Mouse (Mus musculus) cortical plate, adult 2 months (tissue): ENCODE measurements at regions not wholly inside any gene's neighbourhood (a gene's known extent, or its start where the extent isn't known, plus 50 kb on each side); places are given as distances from the start of the nearest gene placed in this dataset.

Experiments
- CTCF ChIP-seq: fragments of 200-500 bp; IDR thresholded peaks from 2 replicates; pipeline ENCODE4 v1.5.1; 2011; ENCODE audit warnings: mild to moderate bottlenecking, control low read depth, low read length; ENCODE audit not compliant: insufficient read depth; ENCODE audit errors: extremely low read depth
- POLR2A ChIP-seq: fragments of 200-500 bp; IDR thresholded peaks from 2 replicates; pipeline ENCODE4 v1.6.1; 2011; ENCODE audit warnings: mild to moderate bottlenecking, low read length, control low read depth; ENCODE audit not compliant: insufficient read depth; ENCODE audit errors: extremely low read depth

DNA sequence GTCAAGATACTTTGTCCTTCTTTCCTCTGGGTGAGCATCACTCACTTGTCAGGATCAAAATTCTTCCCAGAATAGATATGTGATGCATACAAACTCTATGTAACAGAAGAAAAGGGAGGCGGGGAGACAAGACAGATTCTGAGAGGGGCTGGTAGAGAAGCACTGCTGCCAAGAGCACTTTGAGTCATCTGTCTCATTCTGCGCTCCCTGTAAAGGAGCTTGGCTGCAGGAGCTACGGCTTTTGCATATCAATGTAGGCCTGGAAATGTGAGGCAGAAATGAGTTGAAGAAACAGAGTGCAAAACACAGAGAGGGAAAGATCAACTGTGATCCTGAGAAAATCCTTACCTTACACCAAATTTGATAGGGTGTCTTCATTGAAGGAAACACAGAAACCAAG, 162.6 kb upstream of the Syndig1 start:
- TF ChIP-seq POLR2A, result no peak
- no peak for TF ChIP-seq CTCF
